Mouse (Mus musculus) thymus, postnatal 25 days (tissue): ENCODE results near the gene Pi4k2a.
"Not testable (repeated sequence)": the region's sequence is repeated elsewhere in the genome, so short reads cannot be mapped to it uniquely, and the experiment has no call there.

Source experiments
- DNase-seq: peaks from one replicate; pipeline ENCODE4 v3.0.0; 2022

Gene Pi4k2a

GRCm38 (mm10) chr19:42081613-42082012 lies 8.7 kb upstream of the Pi4k2a start:
- DNase-seq: not testable (repeated sequence)

DNA sequence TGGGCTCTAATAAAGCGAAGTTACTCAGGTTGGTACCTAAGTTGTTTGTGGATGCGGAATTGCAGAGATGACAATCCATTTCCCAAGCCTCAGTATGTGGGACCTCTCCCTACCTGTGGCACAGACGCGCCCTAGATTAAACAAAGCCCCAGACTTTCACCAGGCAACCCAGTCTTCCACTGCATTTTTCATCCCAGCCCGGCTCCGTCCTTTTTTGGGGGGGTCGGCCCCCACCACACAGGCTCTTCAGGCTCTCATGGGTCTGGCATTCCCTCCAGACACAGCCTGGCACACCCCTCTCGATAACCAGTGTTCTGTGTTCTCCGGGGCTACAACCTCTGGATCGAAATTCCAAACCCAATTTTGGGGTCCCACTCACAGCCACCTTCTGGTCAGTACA lies 4.6 kb upstream of the Pi4k2a start:
- no peak for DNase-seq

DNA sequence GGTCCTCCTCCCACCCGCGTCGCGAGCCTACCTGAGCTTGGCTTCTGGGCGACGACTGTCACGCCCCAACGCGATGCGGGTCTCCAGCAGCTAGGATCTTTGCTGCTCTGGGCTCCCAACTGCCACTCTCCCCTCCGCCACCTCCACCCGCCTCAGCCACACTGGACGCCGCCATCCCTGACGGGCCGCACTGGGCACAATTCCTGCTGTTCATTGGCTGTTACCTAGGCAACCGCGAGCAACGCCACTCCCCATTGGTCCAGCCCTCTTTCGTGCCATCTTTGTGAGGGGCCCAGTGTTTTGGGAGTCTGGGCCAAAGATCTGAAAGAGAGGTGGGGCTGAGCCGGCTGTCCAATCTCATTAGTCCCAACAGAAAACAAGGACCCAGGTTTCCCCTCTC lies 4.1 kb upstream of the Pi4k2a start, which contains the start of gene Morn4:
Gene Morn4, minus strand, starts transcription at position 192 of the 400 bp plus-strand sequence.
- peak; percentile 18 for DNase-seq

DNA sequence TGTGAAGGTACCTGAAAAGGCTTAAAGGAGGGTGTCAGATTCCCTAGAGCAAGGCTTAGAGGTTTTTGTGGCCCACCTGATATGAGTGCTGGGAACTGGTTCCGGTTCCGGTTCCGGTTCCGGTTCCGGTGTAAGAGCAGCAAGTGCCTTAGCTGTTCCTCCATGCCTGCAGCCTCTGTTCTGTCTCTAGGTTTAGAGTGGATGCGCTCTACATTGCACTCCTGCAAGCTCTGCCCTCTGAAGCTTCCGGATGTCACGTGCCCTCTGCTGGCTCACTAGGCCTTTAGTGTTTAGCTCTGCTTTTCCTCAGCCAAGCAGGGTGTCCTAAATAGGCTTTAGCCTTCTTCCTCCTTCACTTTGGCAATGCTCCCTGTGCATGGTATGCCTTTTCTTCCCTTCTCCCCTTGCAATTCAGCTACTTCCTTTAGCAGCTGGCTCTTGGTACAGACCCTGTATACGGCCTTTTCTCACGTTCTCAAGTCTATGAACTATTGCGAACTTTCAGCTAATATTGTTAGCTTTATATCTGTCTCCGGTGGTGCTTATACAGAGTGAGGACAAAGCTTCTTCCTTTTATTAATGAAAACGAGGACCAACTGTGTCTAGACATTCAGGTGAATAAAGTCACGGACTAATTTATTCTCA lies 1.0 kb upstream of the Pi4k2a start:
- DNase-seq: peak; percentile 77

GRCm38 (mm10) chr19:42090637-42091141 lies 419 bp downstream of the Pi4k2a start:
- DNase-seq: no peak

DNA sequence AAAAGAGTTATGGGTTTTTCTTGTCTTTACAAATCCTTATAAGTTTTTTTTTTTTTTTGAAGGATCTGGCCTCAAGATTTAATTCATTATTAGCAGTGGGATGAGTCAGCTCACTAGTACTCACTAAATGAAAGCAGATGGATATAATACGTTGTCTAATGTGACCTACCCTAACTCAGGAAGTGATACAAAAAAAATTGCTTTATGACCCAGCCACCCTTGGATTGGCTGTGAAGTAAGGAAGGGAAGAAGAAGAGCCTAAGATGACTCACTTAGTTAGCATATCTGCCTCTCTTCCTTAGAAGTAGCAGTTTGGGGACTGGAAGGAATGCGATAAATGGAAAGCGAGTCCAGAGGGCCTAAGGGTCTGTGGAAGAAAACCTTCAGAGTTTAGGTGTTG lies 9.1 kb downstream of the Pi4k2a start:
- no peak for DNase-seq

DNA sequence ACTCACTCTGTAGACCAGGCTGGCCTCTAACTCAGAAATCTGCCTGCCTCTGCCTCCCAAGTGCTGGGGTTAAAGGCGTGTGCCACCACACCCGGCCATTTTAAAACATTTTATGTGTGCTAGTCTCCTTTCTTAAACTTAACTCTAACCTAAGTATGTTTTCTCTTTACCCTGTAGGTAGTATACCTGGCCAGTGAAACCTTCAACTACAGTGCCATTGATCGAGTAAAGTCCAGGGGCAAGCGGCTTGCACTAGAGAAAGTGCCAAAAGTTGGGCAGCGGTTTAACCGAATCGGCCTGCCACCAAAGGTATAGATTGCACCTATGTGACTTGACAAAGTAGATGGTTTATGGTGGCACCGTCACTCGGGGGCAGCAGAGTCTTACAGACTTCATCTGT lies 14.4 kb downstream of the Pi4k2a start:
- no peak for DNase-seq

DNA sequence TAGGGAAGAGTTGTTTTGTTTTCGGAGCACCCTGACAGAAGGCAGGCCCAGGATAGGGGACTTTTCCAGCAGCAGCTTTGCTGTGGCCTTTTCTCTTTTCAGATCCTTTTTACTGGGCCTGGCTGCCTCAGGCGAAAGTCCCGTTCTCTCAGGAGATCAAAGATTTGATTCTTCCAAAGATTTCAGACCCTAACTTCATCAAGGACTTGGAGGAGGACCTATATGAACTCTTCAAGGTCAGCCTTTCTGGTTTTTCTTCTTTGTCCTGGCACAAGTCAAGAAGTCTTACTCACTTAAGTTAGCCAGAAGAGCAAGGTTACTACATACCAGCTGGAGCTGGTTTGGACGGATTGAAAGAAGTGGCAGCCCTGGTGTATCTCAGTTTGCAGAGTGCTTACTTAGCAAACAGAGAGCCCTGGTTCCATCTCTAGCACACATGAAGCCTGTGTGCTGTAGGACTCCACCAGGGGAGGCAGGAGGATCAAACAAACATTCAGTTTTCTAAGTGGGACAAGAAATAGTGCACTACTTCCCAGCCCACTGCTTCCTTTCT lies 25.6 kb downstream of the Pi4k2a start:
- DNase-seq: no peak

- DNase-seq: no peak
Observed at GRCm38 (mm10) chr19:42118142-42118541, 27.9 kb downstream of the Pi4k2a start.

DNA sequence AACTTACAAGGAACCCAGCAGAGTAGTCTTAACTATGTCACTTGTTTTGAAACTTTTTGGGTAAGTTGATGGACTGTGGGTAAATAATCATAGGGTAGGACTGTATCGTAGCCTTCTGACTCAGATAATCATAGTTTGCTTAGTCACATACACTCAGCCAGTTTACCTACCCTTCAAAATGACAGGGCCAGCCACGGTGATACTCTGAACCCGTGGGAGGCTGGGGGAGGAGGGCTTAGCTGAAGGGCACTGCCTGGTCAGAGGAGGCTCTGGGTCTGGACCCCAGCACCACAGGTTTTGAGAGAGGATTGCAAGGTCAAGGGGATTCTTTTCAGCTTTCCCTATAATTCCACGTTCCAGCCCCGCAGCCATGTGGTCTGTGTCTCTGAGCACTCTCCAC lies 28.3 kb downstream of the Pi4k2a start:
- DNase-seq: no peak

GRCm38 (mm10) chr19:42120451-42120850 lies 30.2 kb downstream of the Pi4k2a start:
- DNase-seq: no peak

DNA sequence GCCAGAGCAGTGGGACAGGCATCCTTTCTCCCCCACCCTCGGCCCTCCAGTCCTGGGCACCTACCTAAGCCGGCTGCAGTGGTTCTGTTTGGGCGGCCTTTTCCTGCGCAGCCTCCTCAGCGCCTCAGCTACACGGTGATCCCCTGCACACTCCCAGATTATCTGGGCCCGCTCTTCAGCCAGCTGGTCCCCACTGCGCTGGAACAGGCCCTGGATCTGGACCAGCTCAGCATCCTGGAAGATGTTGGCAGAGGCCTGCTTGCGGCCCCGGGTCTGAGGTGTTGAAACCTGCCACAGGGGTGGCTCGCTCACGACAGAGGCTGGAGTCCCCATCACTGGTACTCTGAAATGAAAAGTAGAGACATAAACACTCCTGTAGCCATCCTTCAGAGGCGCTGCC lies 34.4 kb downstream of the Pi4k2a start:
- DNase-seq: no peak

DNA sequence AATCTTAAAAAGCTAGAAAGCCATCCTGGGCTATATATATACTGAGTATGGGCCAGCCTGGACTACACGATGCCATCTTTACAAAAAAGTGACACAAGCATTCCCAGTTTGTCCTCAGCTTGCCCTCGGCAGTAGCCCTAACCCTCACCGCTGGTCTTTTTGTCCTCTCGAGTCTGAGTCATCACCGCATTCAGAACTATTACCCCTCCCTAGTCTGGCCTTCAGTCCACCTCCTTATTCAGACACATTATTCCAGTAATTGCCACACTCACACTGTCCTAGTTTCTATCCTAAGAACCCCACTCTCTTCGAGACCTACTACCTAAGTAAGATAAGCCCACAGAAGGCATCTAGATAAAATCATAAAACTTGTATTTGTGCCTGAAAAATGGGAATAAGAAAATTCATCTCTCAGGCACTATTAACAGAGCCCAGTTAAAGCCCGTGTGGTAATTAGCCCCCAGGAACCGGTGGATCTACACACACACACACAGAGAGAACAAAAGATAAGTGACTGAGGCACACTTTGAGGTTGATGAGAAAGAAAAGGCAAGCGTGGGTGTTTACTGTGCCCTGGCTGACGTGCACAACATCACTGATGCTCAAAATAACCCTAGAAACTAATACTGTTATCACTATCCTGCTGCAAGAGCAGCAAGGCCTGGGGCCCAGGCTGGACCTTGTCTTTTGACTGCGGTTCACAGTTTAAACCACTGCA lies 35.4 kb downstream of the Pi4k2a start:
- no peak for DNase-seq

DNA sequence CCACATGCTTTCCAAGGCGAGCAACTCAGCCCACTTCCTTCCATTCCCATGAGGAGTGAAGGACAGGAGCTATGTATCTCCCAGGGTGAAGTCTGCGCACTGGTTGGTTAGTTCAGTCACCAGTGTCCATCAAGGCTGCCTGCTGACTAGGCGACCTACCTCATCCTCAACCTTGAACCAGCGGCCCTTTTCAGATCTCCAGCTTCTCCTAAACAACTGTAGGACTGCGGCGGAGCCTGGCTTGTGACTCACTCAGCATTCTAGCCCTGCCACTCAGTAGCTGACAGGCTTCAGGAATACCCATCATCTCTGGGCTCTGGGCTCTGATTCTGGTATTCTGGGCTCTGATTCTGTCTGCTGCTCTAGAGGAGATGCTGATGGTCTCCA lies 35.9 kb downstream of the Pi4k2a start:
- DNase-seq: no peak

GRCm38 (mm10) chr19:42127024-42127423 lies 36.8 kb downstream of the Pi4k2a start:
- DNase-seq: no peak

GRCm38 (mm10) chr19:42128052-42128740 lies 37.9 kb downstream of the Pi4k2a start:
- no peak for DNase-seq

DNA sequence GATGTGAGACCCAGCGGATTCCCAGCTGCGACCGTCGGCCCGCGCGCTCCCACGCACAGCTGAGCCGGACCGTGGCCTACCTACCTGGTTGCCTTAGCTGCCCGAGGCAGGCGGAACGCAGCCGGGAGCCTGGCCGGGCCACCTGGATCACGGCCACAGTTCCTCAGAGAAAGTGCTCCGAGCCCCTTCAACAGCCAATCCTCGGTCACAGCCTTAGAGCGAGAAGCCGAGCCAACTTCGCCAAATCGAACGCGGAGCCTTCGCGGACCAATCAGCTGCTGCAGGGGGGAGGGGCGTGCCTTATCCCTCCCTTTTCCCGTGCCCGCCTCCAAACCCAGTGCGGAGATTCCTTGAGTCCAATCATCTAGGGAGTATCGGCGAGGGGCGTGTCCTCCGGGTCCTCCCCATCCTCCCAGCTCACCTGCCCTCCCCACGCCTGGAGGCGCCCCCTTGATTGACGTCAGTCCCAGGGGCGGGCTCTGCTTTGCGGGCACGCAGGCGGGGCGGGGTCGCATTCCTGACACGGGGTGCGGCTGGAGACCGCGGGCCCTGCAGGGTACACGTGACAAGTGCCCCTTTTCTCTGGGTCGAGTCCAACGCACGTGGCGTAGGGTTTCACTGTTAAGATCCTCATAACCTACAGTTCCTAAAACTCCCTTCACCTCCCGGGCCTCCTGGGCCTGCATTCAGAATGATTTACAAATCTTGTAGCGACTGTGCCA lies 38.7 kb downstream of the Pi4k2a start, which contains the start of gene Avpi1:
Gene Avpi1, minus strand, starts transcription at position 273 of the 722 bp plus-strand sequence.
- peak; percentile 96 for DNase-seq

GRCm38 (mm10) chr19:42129509-42130293 lies 39.4 kb downstream of the Pi4k2a start:
- DNase-seq: peak; percentile 17

GRCm38 (mm10) chr19:42130294-42130606 lies 40.0 kb downstream of the Pi4k2a start:
- DNase-seq: no peak

DNA sequence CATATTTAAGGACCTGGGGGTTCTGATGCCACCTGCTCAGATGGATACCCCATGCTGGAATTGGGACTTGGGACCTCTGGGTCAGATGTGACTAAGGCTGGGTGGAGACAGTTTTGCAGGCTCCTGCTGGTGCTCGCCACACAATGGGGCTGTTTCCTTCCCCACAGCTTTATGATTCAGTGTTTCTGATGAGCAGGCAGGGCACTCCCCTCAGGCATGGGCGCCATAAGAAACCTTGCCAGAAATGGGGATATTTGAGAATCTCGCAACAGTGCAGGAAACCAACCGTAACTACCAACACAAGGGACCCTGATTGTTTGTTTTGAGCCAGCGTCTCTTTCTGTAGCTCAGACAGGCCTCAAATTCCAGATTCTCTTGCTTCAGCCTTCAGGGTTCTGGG lies 40.8 kb downstream of the Pi4k2a start:
- no peak for DNase-seq

- DNase-seq: no peak
Observed at GRCm38 (mm10) chr19:42135070-42135469, 44.8 kb downstream of the Pi4k2a start.

- no peak for DNase-seq
Observed at GRCm38 (mm10) chr19:42136126-42136525, 45.9 kb downstream of the Pi4k2a start.
